Mouse (Mus musculus) MEL (cell line): Measurements from ENCODE around the gene Shtn1. TPM values are rescaled to one million over a fixed set of nuclear protein-coding genes. Genes with fewer than 3 reads are reported as not detected.

ENCODE experiments used
- DNase-seq: peaks from one replicate; pipeline ENCODE4 v3.0.0; 2011; ENCODE audit warnings: low read depth, low spot score
- H3K27ac ChIP-seq: 2 replicates; pipeline ENCODE4 v1.5.1; 2012; ENCODE audit warnings: low read depth, mild to moderate bottlenecking, control low read depth, low read length, moderate library complexity; ENCODE audit not compliant: control insufficient read depth
- H3K27me3 ChIP-seq, 2 experiments: fragments of 150-350 bp in 1 of 2; sonication (generic) in 1 of 2; 2 replicates each; pipeline ENCODE4 v1.6.1; 2012; ENCODE audit warnings: low read length in 2 of 2, mild to moderate bottlenecking in 2 of 2, improper control_type of control experiment in 1 of 2, moderate library complexity in 1 of 2; ENCODE audit not compliant: insufficient read depth in 2 of 2, control insufficient read depth in 1 of 2
- H3K36me3 ChIP-seq, 2 experiments: 2 replicates each; pipeline ENCODE4 v1.6.1; 2012 to 2014; ENCODE audit warnings: low read length in 2 of 2, improper control_type of control experiment in 1 of 2, inconsistent platforms in 1 of 2, mild to moderate bottlenecking in 1 of 2; ENCODE audit not compliant: insufficient read depth in 2 of 2, control insufficient read depth in 1 of 2
- H3K4me1 ChIP-seq, 2 experiments: fragments of 150-350 bp in 1 of 2; sonication (generic) in 1 of 2; 2 replicates each; pipeline ENCODE4 v1.6.1; 2012; ENCODE audit warnings: low read length in 2 of 2, improper control_type of control experiment in 1 of 2, mild to moderate bottlenecking in 1 of 2; ENCODE audit not compliant: insufficient read depth in 2 of 2, control insufficient read depth in 1 of 2
- H3K4me3 ChIP-seq, 2 experiments: fragments of 150-350 bp in 1 of 2; sonication (generic) in 1 of 2; 2 replicates each; pipeline ENCODE4 v1.5.1; 2012; ENCODE audit warnings: low read depth in 2 of 2, low read length in 2 of 2, mild to moderate bottlenecking in 2 of 2, moderate library complexity in 2 of 2, control low read depth in 1 of 2, improper control_type of control experiment in 1 of 2; ENCODE audit not compliant: control insufficient read depth in 1 of 2, insufficient read depth in 1 of 2
- H3K79me2 ChIP-seq: 2 replicates; pipeline ENCODE4 v1.6.1; 2012; ENCODE audit warnings: mild to moderate bottlenecking, low read length, moderate library complexity; ENCODE audit not compliant: control insufficient read depth, poor library complexity, insufficient read depth
- H3K9ac ChIP-seq: 2 replicates; pipeline ENCODE4 v1.6.1; 2012; ENCODE audit warnings: low read depth, mild to moderate bottlenecking, control low read depth, low read length, moderate library complexity; ENCODE audit not compliant: control insufficient read depth, poor library complexity, severe bottlenecking
- H3K9me3 ChIP-seq: fragments of 150-350 bp; sonication (generic); replicated peaks from 2 replicates; pipeline ENCODE4 v1.6.1; 2012; ENCODE audit warnings: mild to moderate bottlenecking, low read length, improper control_type of control experiment, moderate library complexity; ENCODE audit not compliant: insufficient read depth
- BHLHE40 ChIP-seq: IDR thresholded peaks from 2 replicates; pipeline ENCODE4 v1.6.1; 2012; ENCODE audit warnings: low read depth, mild to moderate bottlenecking, inconsistent platforms, low read length, improper control_type of control experiment, borderline replicate concordance
- CTCF ChIP-seq, 3 experiments: IDR thresholded peaks in 2 of 3; conservative IDR thresholded peaks in 1 of 3; 2 replicates each; pipeline ENCODE4 v1.5.1; 2011 to 2012; ENCODE audit warnings: low read length in 3 of 3, low read depth in 2 of 3, mild to moderate bottlenecking in 2 of 3, improper control_type of control experiment in 1 of 3, inconsistent platforms in 1 of 3, mixed read lengths in 1 of 3, moderate library complexity in 1 of 3; ENCODE audit not compliant: control insufficient read depth in 1 of 3, insufficient read depth in 1 of 3, poor library complexity in 1 of 3, severe bottlenecking in 1 of 3
- EP300 ChIP-seq, 2 experiments: IDR thresholded peaks; 2 replicates each; pipeline ENCODE4 v1.6.1; 2011; ENCODE audit warnings: improper control_type of control experiment in 2 of 2, low read length in 2 of 2, low read depth in 1 of 2, mild to moderate bottlenecking in 1 of 2
- ETS1 ChIP-seq: IDR thresholded peaks from 2 replicates; pipeline ENCODE4 v1.6.1; 2012; ENCODE audit warnings: low read depth, mild to moderate bottlenecking, inconsistent platforms, low read length, improper control_type of control experiment, moderate library complexity
- GATA1 ChIP-seq: IDR thresholded peaks from 2 replicates; pipeline ENCODE4 v1.6.1; 2011; ENCODE audit warnings: low read depth, low read length, improper control_type of control experiment
- KAT2A ChIP-seq: conservative IDR thresholded peaks from 2 replicates; pipeline ENCODE4 v1.6.1; 2012; ENCODE audit warnings: low read depth, low read length, improper control_type of control experiment, inconsistent platforms
- MAX ChIP-seq: IDR thresholded peaks from 2 replicates; pipeline ENCODE4 v1.6.1; 2011; ENCODE audit warnings: low read length, improper control_type of control experiment
- MXI1 ChIP-seq: IDR thresholded peaks from 2 replicates; pipeline ENCODE4 v1.6.1; 2011; ENCODE audit warnings: mild to moderate bottlenecking, low read depth, low read length, improper control_type of control experiment
- MYB ChIP-seq: IDR thresholded peaks from 2 replicates; pipeline ENCODE4 v1.6.1; 2011; ENCODE audit warnings: mild to moderate bottlenecking, low read depth, low read length, improper control_type of control experiment
- MYC ChIP-seq: IDR thresholded peaks from 2 replicates; pipeline ENCODE4 v1.6.1; 2011; ENCODE audit warnings: low read depth, mild to moderate bottlenecking, low read length, improper control_type of control experiment, moderate library complexity
- NELFE ChIP-seq: IDR thresholded peaks from 2 replicates; pipeline ENCODE4 v1.6.1; 2011; ENCODE audit warnings: low read depth, low read length, improper control_type of control experiment
- POLR2AphosphoS5 ChIP-seq: IDR thresholded peaks from 2 replicates; pipeline ENCODE4 v1.6.1; 2012; ENCODE audit warnings: low read depth, borderline replicate concordance, mild to moderate bottlenecking, inconsistent platforms, low read length, moderate library complexity, mixed read lengths
- RCOR1 ChIP-seq: IDR thresholded peaks from 2 replicates; pipeline ENCODE4 v1.6.1; 2012; ENCODE audit warnings: low read depth, mild to moderate bottlenecking, inconsistent platforms, low read length, improper control_type of control experiment
- TAL1 ChIP-seq: IDR thresholded peaks from 2 replicates; pipeline ENCODE4 v1.6.1; 2012; ENCODE audit warnings: mild to moderate bottlenecking, inconsistent platforms, low read length, moderate library complexity, mixed read lengths
- TCF12 ChIP-seq: IDR thresholded peaks from 2 replicates; pipeline ENCODE4 v1.6.1; 2014; ENCODE audit warnings: low read depth, mild to moderate bottlenecking, inconsistent platforms, low read length, improper control_type of control experiment, moderate library complexity
- USF1 ChIP-seq: IDR thresholded peaks from 2 replicates; pipeline ENCODE4 v1.6.1; 2014; ENCODE audit warnings: low read depth, mild to moderate bottlenecking, inconsistent platforms, low read length, improper control_type of control experiment, moderate library complexity
- USF2 ChIP-seq, 2 experiments: IDR thresholded peaks; 2 replicates each; pipeline ENCODE4 v1.6.1; 2011 to 2012; ENCODE audit warnings: improper control_type of control experiment in 2 of 2, low read length in 2 of 2, borderline replicate concordance in 1 of 2, inconsistent platforms in 1 of 2, low read depth in 1 of 2, mild to moderate bottlenecking in 1 of 2; ENCODE audit not compliant: insufficient read depth in 1 of 2
- ZC3H11A ChIP-seq: IDR thresholded peaks from 2 replicates; pipeline ENCODE4 v1.6.1; 2012; ENCODE audit warnings: low read depth, mild to moderate bottlenecking, inconsistent platforms, low read length, improper control_type of control experiment
- ZKSCAN1 ChIP-seq: IDR thresholded peaks from 2 replicates; pipeline ENCODE4 v1.6.1; 2012; ENCODE audit warnings: low read depth, mild to moderate bottlenecking, inconsistent platforms, low read length, improper control_type of control experiment, moderate library complexity
- ZMIZ1 ChIP-seq: IDR thresholded peaks from 2 replicates; pipeline ENCODE4 v1.6.1; 2012; ENCODE audit warnings: low read depth, mild to moderate bottlenecking, inconsistent platforms, low read length, improper control_type of control experiment, moderate library complexity
- ZNF384 ChIP-seq: IDR thresholded peaks from 2 replicates; pipeline ENCODE4 v1.6.1; 2012; ENCODE audit warnings: low read depth, mild to moderate bottlenecking, inconsistent platforms, low read length, improper control_type of control experiment
- polyA plus RNA-seq, 2 experiments: library from polyadenylated mRNA; stranded (reverse) in 1 of 2; unstranded in 1 of 2; fragments of >175 nt in 1 of 2; fragments of >200 nt in 1 of 2; gene quantifications; 2 replicates each; pipeline versions ENCODE4 v1.2.1 to v1.2.4; 2012; ENCODE audit warnings: low replicate concordance in 2 of 2, low read depth in 1 of 2; ENCODE audit not compliant: insufficient read length in 2 of 2, insufficient read depth in 1 of 2, missing spikeins in 1 of 2
- total RNA-seq: library from RNA; depleted of rRNA; stranded (reverse); fragments of 300-350 nt; gene quantifications from 2 replicates; pipeline ENCODE4 v1.2.3, GENCODE M21; 2012

Gene Shtn1
- total and polyA plus RNA-seq, 3 experiments = 0.17 TPM; not detected in 2

DNA sequence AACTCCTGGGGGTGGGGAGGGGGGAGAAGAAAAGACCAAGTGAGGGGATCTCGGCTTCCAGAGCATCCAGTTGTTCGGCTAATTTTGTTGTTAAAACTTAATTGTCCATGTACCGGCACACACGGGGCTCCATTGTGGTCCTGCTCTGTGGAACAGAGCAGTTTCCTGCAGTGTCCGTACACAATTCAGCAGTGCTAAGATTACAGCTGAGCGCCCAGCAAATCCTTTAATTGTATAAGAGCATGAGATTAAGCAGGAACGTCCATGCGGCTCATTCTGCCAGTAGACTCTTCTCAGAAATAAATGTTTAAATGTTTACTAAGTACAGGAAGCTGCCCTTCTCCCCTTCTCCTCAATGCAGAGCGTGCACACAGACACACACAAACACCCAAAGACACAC, 94.3 kb downstream of the Shtn1 start:
- Histone ChIP-seq H3K27me3 (no peaks in the 10 kb centered on the region), H3K4me3 (no peak overlapping the region), H3K9ac (no peak overlapping the region), H3K4me1 (peaks cover 3 to 10% of the 10 kb centered on the region in 2 experiments; a peak in 2 of 4 replicates), H3K79me2 (no peaks in the 10 kb centered on the region), H3K27ac (no peak overlapping the region), H3K36me3 (peaks cover 0 to 5% of the 10 kb centered on the region in 2 experiments; a peak in 2 of 4 replicates), H3K9me3 (no peaks in the 10 kb centered on the region)
- TF ChIP-seq POLR2AphosphoS5 (no peak), ZC3H11A (no peak), ZMIZ1 (no peak), ZNF384 (no peak), ZKSCAN1 (no peak), MYB (no peak), BHLHE40 (no peak)
- no peak for DNase-seq

DNA sequence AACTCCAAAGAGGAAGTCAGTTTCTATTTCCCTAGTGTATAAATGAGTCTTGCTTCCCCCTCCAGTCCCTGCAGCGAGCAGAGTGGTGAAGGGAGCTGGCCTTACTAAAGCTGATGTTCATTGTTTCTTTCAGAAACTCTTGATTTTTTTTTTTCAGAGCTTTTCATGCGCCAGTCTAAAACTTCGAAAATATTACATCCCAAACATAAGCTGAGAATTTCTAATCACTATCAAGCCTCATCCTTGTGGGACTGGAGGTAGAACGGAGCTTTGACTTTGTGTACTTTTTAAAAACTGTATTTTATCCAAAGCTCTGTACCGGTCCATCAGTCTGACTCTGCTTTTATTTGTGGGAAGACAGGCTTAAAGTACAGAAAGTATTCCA, 95.9 kb downstream of the Shtn1 start:
- Histone ChIP-seq H3K79me2 (no peaks in the 10 kb centered on the region), H3K4me3 (peak overlapping the region; percentile 40 to 44), H3K9ac (no peak overlapping the region), H3K27ac (no peak overlapping the region), H3K4me1 (peaks cover 3 to 10% of the 10 kb centered on the region in 2 experiments; a peak in 2 of 4 replicates), H3K27me3 (no peaks in the 10 kb centered on the region), H3K36me3 (peaks cover 0 to 5% of the 10 kb centered on the region in 2 experiments; a peak in 2 of 4 replicates), H3K9me3 (no peaks in the 10 kb centered on the region)
- no peak for TF ChIP-seq NELFE
- TF ChIP-seq MYC = peak; percentile 61; the same call in 1 of the 2 replicates
- DNase-seq = no peak

DNA sequence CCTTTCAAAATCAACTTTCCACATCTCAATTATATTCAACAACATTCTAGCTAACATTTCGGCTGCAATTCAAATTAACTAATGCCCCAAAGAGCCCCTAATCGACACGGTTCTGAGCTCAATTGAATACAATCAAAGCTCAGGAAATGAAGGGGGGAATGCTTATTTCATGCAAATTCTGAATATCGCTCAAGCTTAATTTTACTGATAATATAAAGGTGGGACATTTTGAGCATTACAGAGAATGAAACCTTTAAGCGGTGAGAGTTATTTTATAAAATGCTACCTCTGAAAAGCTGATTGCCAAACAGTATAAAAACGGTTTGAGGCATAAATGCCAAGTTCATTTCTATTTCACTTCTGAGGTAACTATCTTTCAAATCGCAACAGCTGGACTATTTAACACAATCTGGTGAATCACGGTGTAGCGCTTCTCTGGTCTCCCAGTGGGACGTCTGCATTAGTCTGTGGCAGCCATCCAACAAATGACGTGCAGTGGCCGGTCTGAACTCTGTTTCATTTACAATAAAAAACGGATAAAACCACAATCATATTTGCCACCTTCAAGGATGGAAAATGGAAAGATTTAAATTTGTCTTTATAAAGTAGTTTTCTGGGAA, 96.4 kb downstream of the Shtn1 start:
- H3K4me1 ChIP-seq = peaks cover 3 to 10% of the 10 kb centered on the region in 2 experiments; a peak in 2 of 4 replicates
- TF ChIP-seq TAL1 (no peak), RCOR1 (peak; percentile 90), BHLHE40 (no peak), USF1 (no peak), EP300 (IDR thresholded peaks at IDR 0.05; ENCODE audit: low read depth in 1 of 2, low read length in 2 of 2) (peak in 1 of 2 experiments; percentile 20; a peak in 1 of 4 replicates), USF2 (IDR thresholded peaks at IDR 0.05; ENCODE audit: borderline replicate concordance in 1 of 2, insufficient read depth in 1 of 2, low read depth in 1 of 2, low read length in 2 of 2) (no peak), ETS1 (peak; percentile 84), TCF12 (no peak), CTCF (IDR thresholded peaks at IDR 0.05 in 2 of 3, conservative IDR thresholded peaks at IDR 0.05 in 1 of 3; ENCODE audit: control insufficient read depth in 1 of 3, insufficient read depth in 1 of 3, low read depth in 2 of 3, low read length in 3 of 3, poor library complexity in 1 of 3, severe bottlenecking in 1 of 3) (no peak), KAT2A (no peak), MXI1 (peak; percentile 57; the same call in 1 of the 2 replicates), MAX (no peak), GATA1 (no peak; the same call in 1 of the 2 replicates)
- peak overlapping the region; percentile 41; the same call in 1 of the 2 replicates for H3K9ac ChIP-seq
- no peaks in the 10 kb centered on the region for H3K79me2 ChIP-seq
- peak overlapping the region; percentile 66; the same call in 1 of the 2 replicates for H3K27ac ChIP-seq
- peaks cover 0 to 5% of the 10 kb centered on the region in 2 experiments; a peak in 2 of 4 replicates for H3K36me3 ChIP-seq
- H3K4me3 ChIP-seq = peak overlapping the region; percentile 40 to 44
- H3K9me3 ChIP-seq = no peaks in the 10 kb centered on the region
- H3K27me3 ChIP-seq = no peaks in the 10 kb centered on the region
- peak; percentile 78 for DNase-seq
